Mouse (Mus musculus) cerebellum, adult 2 months (tissue): ENCODE data around the gene Plagl2.

Experiments
- CTCF ChIP-seq: fragments of 200-500 bp; IDR thresholded peaks from 2 replicates; pipeline ENCODE4 v1.5.1; 2011; ENCODE audit warnings: low read depth, mild to moderate bottlenecking, control low read depth, low read length, moderate library complexity, borderline replicate concordance; ENCODE audit not compliant: insufficient read depth
- POLR2A ChIP-seq: fragments of 200-500 bp; IDR thresholded peaks from 2 replicates; pipeline ENCODE4 v1.6.1; 2011; ENCODE audit warnings: low read length, control low read depth, borderline replicate concordance; ENCODE audit not compliant: insufficient read depth

- TF ChIP-seq CTCF: no peak
- TF ChIP-seq POLR2A: no peak
These were observed 33.7 kb upstream of the Plagl2 start for GRCm38 (mm10) chr2:153274919-153275247.
